ENCODE assay signal across 20 mouse cellular contexts in the genomic region with DNA sequence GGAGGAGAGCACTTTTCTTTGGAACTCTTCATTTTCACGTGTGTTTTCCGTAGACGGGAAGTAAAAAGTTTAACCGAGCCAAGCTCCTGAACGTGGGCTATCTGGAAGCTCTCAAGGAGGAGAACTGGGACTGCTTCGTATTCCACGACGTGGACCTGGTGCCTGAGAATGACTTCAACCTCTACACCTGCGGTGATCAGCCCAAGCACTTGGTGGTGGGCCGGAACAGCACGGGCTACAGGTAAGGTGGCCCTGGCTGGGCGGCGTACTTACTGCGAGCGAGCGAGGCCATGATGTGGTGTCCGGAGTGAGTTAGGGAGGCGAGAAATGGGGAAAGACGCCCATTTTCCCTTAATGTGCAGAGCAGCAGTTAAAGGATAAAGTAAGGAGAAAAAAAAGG. TPM values are rescaled to one million over a fixed set of nuclear protein-coding genes. Genes with fewer than 3 reads are reported as not detected.
DNase-seq lines count a peak whose midpoint lies in the region; ATAC-seq lines count a peak whose summit lies in the region.
"Had no signal": no experiment of that assay in that cellular context is flagged by ENCODE, and none has a peak within 500 bp of the region (broad histone marks: within the 10 kb centered on the region; RNA-seq: fewer than 3 reads in every experiment).

No protein-coding gene starts in this region.

- DNase-seq in heart, postnatal 36 days: no peak
- DNase-seq in kidney, postnatal 10 days: no peak
- no peak for DNase-seq in lung, postnatal 4 days
- peak; percentile 20 for DNase-seq in limb, embryonic 10.5 days (ENCODE audit: low spot score)
- DNase-seq: cerebellum, adult 2 months; cerebellum, postnatal 36 days; midbrain, embryonic 14.5 days; thymus, adult 18-20 months; thymus, postnatal 4 days had no signal

- peaks cover 8% of the 10 kb centered on the region for H3K36me3 ChIP-seq in heart, embryonic 15.5 days
- H3K36me3 ChIP-seq in kidney, embryonic 16.5 days (ENCODE audit: insufficient read depth, low read length): peaks cover 19% of the 10 kb centered on the region
- H3K36me3 ChIP-seq in lung, embryonic 16.5 days (ENCODE audit: control insufficient read depth, insufficient read depth, low read length): peaks cover 4% of the 10 kb centered on the region
- H3K36me3 ChIP-seq in limb, embryonic 10.5 days: peaks cover 25% of the 10 kb centered on the region
- peaks cover 45% of the 10 kb centered on the region for H3K36me3 ChIP-seq in hindbrain, embryonic 13.5 days

- peak overlapping the region; percentile 16; the same call in 1 of the 2 replicates for H3K27ac ChIP-seq in heart, embryonic 15.5 days
- peak overlapping the region; percentile 38; the same call in 1 of the 2 replicates for H3K27ac ChIP-seq in kidney, embryonic 16.5 days (ENCODE audit: low read length)
- H3K27ac ChIP-seq in lung, embryonic 16.5 days (ENCODE audit: low read length): peak overlapping the region; percentile 45; the same call in 1 of the 2 replicates
- H3K27ac ChIP-seq in limb, embryonic 10.5 days: no peak overlapping the region
- H3K27ac ChIP-seq in hindbrain, embryonic 13.5 days: no peak overlapping the region
- H3K27ac ChIP-seq: hindbrain, embryonic 12.5 days had no signal

- no peak overlapping the region for H3K4me2 ChIP-seq in heart, embryonic 15.5 days
- H3K4me2 ChIP-seq in kidney, embryonic 16.5 days (replicated peaks; ENCODE audit: low read depth, low read length): no peak overlapping the region
- no peak overlapping the region for H3K4me2 ChIP-seq in lung, embryonic 16.5 days (ENCODE audit: low read depth, low read length)
- no peak overlapping the region for H3K4me2 ChIP-seq in hindbrain, embryonic 13.5 days
- H3K4me2 ChIP-seq: heart, embryonic 12.5 days; hindbrain, embryonic 12.5 days had no signal

- H3K27me3 ChIP-seq in heart, embryonic 15.5 days: no peaks in the 10 kb centered on the region
- no peaks in the 10 kb centered on the region for H3K27me3 ChIP-seq in kidney, embryonic 16.5 days (ENCODE audit: insufficient read depth, low read length)
- H3K27me3 ChIP-seq in lung, embryonic 16.5 days (ENCODE audit: control insufficient read depth, insufficient read depth, low read depth, low read length): no peaks in the 10 kb centered on the region
- no peaks in the 10 kb centered on the region for H3K27me3 ChIP-seq in limb, embryonic 10.5 days (ENCODE audit: low read depth, poor library complexity, severe bottlenecking)
- no peaks in the 10 kb centered on the region for H3K27me3 ChIP-seq in hindbrain, embryonic 13.5 days
- H3K27me3 ChIP-seq: heart, embryonic 12.5 days; hindbrain, embryonic 12.5 days had no signal

- no peak for ATAC-seq in heart, embryonic 15.5 days (replicated peaks; ENCODE audit: insufficient number of reproducible peaks, insufficient read depth, low FRiP score, low read depth)
- no peak for ATAC-seq in kidney, embryonic 16.5 days (ENCODE audit: low FRiP score, low TSS enrichment)
- no peak for ATAC-seq in lung, embryonic 16.5 days (ENCODE audit: low read depth)
- ATAC-seq in hindbrain, embryonic 13.5 days (ENCODE audit: low FRiP score): no peak
- ATAC-seq: inflammation-experienced regulatory T-cells, adult 6 months had no signal

- H3K9me3 ChIP-seq in heart, embryonic 15.5 days (replicated peaks): no peaks in the 10 kb centered on the region
- no peaks in the 10 kb centered on the region for H3K9me3 ChIP-seq in kidney, embryonic 16.5 days (ENCODE audit: low read length)
- no peaks in the 10 kb centered on the region for H3K9me3 ChIP-seq in lung, embryonic 16.5 days (ENCODE audit: control insufficient read depth, low read length)
- H3K9me3 ChIP-seq in limb, embryonic 10.5 days (replicated peaks): no peaks in the 10 kb centered on the region
- no peaks in the 10 kb centered on the region for H3K9me3 ChIP-seq in hindbrain, embryonic 13.5 days
- H3K9me3 ChIP-seq: heart, embryonic 12.5 days; hindbrain, embryonic 12.5 days; megakaryocyte, embryonic 14.5 days had no signal

- intact Hi-C loops in heart, postnatal 36 days (cut with DNase I): loop anchor here (2.0 kb wide), 1 partner anchor 27 kb away; no protein-coding TSS in a partner anchor

- no peak overlapping the region for H3K4me3 ChIP-seq in heart, embryonic 15.5 days
- no peak overlapping the region for H3K4me3 ChIP-seq in kidney, embryonic 16.5 days (ENCODE audit: low read length)
- no peak overlapping the region for H3K4me3 ChIP-seq in lung, embryonic 16.5 days (ENCODE audit: low read length)
- H3K4me3 ChIP-seq in limb, embryonic 10.5 days: no peak overlapping the region
- H3K4me3 ChIP-seq in hindbrain, embryonic 13.5 days: no peak overlapping the region
- H3K4me3 ChIP-seq: heart, embryonic 12.5 days; hindbrain, embryonic 12.5 days; megakaryocyte, embryonic 14.5 days; myocyte had no signal

- WGBS in heart, embryonic 15.5 days: 94% methylated on average over 19 of the region's 19 CpGs
- WGBS in kidney, embryonic 16.5 days: 94% methylated on average over 19 of the region's 19 CpGs
- 95% methylated on average over 19 of the region's 19 CpGs for WGBS in lung, embryonic 16.5 days
- WGBS in limb, embryonic 10.5 days: 95% methylated on average over 19 of the region's 19 CpGs
- 93% methylated on average over 19 of the region's 19 CpGs for WGBS in hindbrain, embryonic 13.5 days

- peaks cover 28% of the 10 kb centered on the region for H3K4me1 ChIP-seq in heart, embryonic 15.5 days (replicated peaks)
- H3K4me1 ChIP-seq in kidney, embryonic 16.5 days (ENCODE audit: insufficient read depth, low read length): peaks cover 29% of the 10 kb centered on the region
- peaks cover 16% of the 10 kb centered on the region for H3K4me1 ChIP-seq in lung, embryonic 16.5 days (replicated peaks; ENCODE audit: control insufficient read depth, insufficient read depth, low read length)
- H3K4me1 ChIP-seq in limb, embryonic 10.5 days: peaks cover 40% of the 10 kb centered on the region
- no peaks in the 10 kb centered on the region for H3K4me1 ChIP-seq in hindbrain, embryonic 13.5 days (replicated peaks)

- H3K9ac ChIP-seq in heart, embryonic 15.5 days: no peak overlapping the region
- no peak overlapping the region for H3K9ac ChIP-seq in kidney, embryonic 16.5 days (replicated peaks; ENCODE audit: low read length)
- no peak overlapping the region for H3K9ac ChIP-seq in lung, embryonic 16.5 days (ENCODE audit: low read length)
- H3K9ac ChIP-seq in hindbrain, embryonic 13.5 days: no peak overlapping the region
- H3K9ac ChIP-seq: heart, embryonic 12.5 days; hindbrain, embryonic 12.5 days had no signal

RNA-seq across cellular contexts. Expression of a gene that starts 15.6 kb away (rescaled TPM):
- polyA plus RNA-seq in heart, embryonic 15.5 days (2015; fragmentation: Nextera tagmentation; extraction: Ambion mirVana): 21.9 and 24.9 TPM in 2 replicates
- total RNA-seq in heart, postnatal 36 days (2021): 10 to 100 TPM; 10.1 to 11.9 TPM
- polyA plus RNA-seq in kidney, embryonic 16.5 days (2015; fragmentation: Nextera tagmentation; extraction: Ambion mirVana): 32.7 and 34.5 TPM in 2 replicates
- polyA plus RNA-seq in lung, embryonic 16.5 days (2015; fragmentation: Nextera tagmentation; extraction: Ambion mirVana): 34.7 and 38.1 TPM in 2 replicates
- 19.2 and 23.0 TPM in 2 replicates for polyA plus RNA-seq in limb, embryonic 10.5 days (2016; fragmentation: Nextera tagmentation; extraction: Ambion mirVana)
- 29.1 and 30.0 TPM in 2 replicates for polyA plus RNA-seq in hindbrain, embryonic 13.5 days (2015; fragmentation: Nextera tagmentation; extraction: Ambion mirVana)

RNA-seq across cellular contexts. Expression of a gene that starts 42.5 kb away (rescaled TPM):
- 15.4 and 18.2 TPM in 2 replicates for polyA plus RNA-seq in heart, embryonic 15.5 days (2015; fragmentation: Nextera tagmentation; extraction: Ambion mirVana)
- 1 to 10 TPM; 3.1 to 5.9 TPM for total RNA-seq in heart, postnatal 36 days (2021)
- polyA plus RNA-seq in kidney, embryonic 16.5 days (2015; fragmentation: Nextera tagmentation; extraction: Ambion mirVana): 11.4 and 22.5 TPM in 2 replicates
- 14.8 and 20.6 TPM in 2 replicates for polyA plus RNA-seq in lung, embryonic 16.5 days (2015; fragmentation: Nextera tagmentation; extraction: Ambion mirVana)
- 1.8 and 3.4 TPM in 2 replicates for polyA plus RNA-seq in limb, embryonic 10.5 days (2016; fragmentation: Nextera tagmentation; extraction: Ambion mirVana)
- polyA plus RNA-seq in hindbrain, embryonic 13.5 days (2015; fragmentation: Nextera tagmentation; extraction: Ambion mirVana): 0.19 and 0.26 TPM in 2 replicates
- total RNA-seq: gastrocnemius, adult 8-10 months had no signal
- polyA plus RNA-seq: inflammation-experienced regulatory T-cells, adult 6 months; neural tube, embryonic 14.5 days had no signal

RNA-seq across cellular contexts. Expression of a gene that starts 44.6 kb away (rescaled TPM):
- 36.1 and 36.5 TPM in 2 replicates for polyA plus RNA-seq in heart, embryonic 15.5 days (2015; fragmentation: Nextera tagmentation; extraction: Ambion mirVana)
- 10 to 100 TPM; 37.4 to 43.5 TPM for total RNA-seq in heart, postnatal 36 days (2021)
- 10.8 and 13.3 TPM in 2 replicates for polyA plus RNA-seq in kidney, embryonic 16.5 days (2015; fragmentation: Nextera tagmentation; extraction: Ambion mirVana)
- 21.5 and 23.9 TPM in 2 replicates for polyA plus RNA-seq in lung, embryonic 16.5 days (2015; fragmentation: Nextera tagmentation; extraction: Ambion mirVana)
- 6.3 and 6.7 TPM in 2 replicates for polyA plus RNA-seq in limb, embryonic 10.5 days (2016; fragmentation: Nextera tagmentation; extraction: Ambion mirVana)
- 5.2 and 6.6 TPM in 2 replicates for polyA plus RNA-seq in hindbrain, embryonic 13.5 days (2015; fragmentation: Nextera tagmentation; extraction: Ambion mirVana)

Comparison
In these comparisons a context has a peak if more than half of its experiments do, and no peak if none do; other contexts are left out.
1. H3K27ac ChIP-seq: peak in heart, embryonic 15.5 days (single experiment), kidney, embryonic 16.5 days (single experiment) and lung, embryonic 16.5 days (single experiment); none in limb, embryonic 10.5 days (single experiment) and hindbrain, embryonic 13.5 days (single experiment).